Mouse (Mus musculus): ENCODE measurements at regions not wholly inside any gene's neighbourhood (a gene's known extent, or its start where the extent isn't known, plus 50 kb on each side); places are given as distances from the start of the nearest gene placed in this dataset.

DNA sequence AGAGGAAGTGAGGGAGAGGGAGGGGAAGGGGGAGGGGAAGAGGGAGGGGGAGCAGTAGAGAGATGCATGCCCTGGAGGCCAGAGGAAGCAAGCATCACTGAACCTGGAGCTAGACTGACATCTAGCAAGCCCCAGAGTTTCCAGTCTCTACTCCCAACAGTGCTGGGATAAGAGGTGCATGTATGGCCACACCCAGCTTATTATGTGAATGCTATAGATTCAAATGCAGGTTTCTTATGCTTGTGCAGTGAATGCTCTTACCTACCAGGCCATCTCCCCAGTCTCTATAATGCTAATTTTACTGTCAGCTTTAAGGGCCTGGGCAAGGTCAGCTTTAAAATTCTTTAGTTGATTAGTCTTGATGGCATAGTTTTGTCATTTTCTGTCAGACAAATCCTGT lies 271.3 kb upstream of the Thsd7b start:
- H3K4me3 ChIP-seq (ENCODE audit: low read length) = no peak overlapping the region
- no peak overlapping the region for H3K9ac ChIP-seq (ENCODE audit: low read depth, low read length)
- no peaks in the 10 kb centered on the region for H3K36me3 ChIP-seq (ENCODE audit: control insufficient read depth, insufficient read depth, low read length)
- no peaks in the 10 kb centered on the region for H3K27me3 ChIP-seq (ENCODE audit: control insufficient read depth, insufficient read depth, low read length)
- no peaks in the 10 kb centered on the region for H3K4me1 ChIP-seq (ENCODE audit: control insufficient read depth, insufficient read depth, low read length)
- ATAC-seq (ENCODE audit: low FRiP score, low TSS enrichment) = no peak
- no peak overlapping the region for H3K4me2 ChIP-seq (replicated peaks; ENCODE audit: low read depth, low read length)
- H3K9me3 ChIP-seq (ENCODE audit: control insufficient read depth, low read length) = no peaks in the 10 kb centered on the region
- H3K27ac ChIP-seq (ENCODE audit: low read depth, low read length) = no peak overlapping the region

DNA sequence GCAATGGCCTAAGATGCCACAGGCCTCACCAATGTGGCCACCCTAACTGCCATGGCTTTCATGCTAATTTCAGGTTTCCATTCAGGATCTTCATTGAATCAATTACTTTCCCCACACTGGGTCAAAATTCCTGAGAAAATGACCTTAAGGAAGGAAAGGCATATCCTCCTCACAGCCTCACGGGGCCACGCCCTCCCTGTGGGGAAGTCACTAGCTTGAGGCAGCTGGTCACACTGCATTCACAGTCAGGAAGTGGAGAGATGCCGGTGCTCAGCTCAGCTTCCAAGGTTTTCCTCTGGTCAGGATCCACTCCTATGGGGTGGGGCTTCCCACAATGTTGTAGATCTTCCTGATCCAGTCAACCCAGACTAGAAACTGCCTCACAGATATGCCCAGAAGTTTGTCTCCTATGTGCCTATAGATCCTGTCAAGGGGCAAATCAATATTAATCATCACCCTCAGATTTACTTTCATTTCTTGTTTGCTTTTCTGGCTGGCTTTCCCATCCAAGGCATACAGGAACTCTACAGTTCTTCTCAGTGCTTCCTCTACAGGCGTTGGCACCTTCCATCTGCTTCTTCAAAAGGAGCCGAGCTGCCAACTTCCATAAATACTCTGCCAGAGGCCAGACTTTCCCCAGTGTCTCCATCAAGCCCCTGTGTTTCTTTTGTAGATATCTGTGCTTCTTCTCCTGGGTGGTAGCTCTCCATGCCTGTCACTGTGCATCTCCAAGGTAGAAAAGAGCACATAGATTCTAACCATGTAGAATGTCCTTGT lies 273.2 kb upstream of the Thsd7b start:
- 75% methylated on average over 5 of the region's 5 CpGs for WGBS
- H3K4me1 ChIP-seq (ENCODE audit: control insufficient read depth, insufficient read depth, low read length) = no peaks in the 10 kb centered on the region

DNA sequence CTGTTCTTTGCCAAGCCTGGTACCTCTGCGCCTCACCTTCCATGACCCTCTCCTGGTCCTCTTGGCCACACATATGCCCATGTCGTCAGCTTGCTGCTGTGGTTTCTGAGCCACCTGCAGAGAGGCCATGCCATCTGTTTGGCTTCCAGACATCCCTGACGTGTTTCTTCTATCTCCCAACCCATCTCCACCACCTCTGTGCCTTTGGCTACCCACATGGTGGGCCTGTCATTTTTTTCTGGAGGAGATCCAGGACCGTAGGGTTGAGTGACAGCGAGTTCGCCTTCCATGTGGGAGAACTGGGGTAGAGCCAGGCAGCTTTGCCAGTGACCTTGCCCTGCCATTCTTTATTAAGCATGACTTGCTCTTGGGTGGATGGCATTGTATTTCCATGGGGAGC lies 278.4 kb upstream of the Thsd7b start:
- whole genome bisulfite sequencing = 81% methylated on average over 6 of the region's 6 CpGs

More for the DNA sequence above, 273.2 kb upstream of the Thsd7b start:
- H3K4me3 ChIP-seq (ENCODE audit: low read length) = no peak overlapping the region
- no peaks in the 10 kb centered on the region for H3K27me3 ChIP-seq (ENCODE audit: control insufficient read depth, insufficient read depth, low read length)
- no peak overlapping the region for H3K4me2 ChIP-seq (replicated peaks; ENCODE audit: low read depth, low read length)
- H3K9me3 ChIP-seq (ENCODE audit: control insufficient read depth, low read length) = no peaks in the 10 kb centered on the region
- no peak overlapping the region for H3K27ac ChIP-seq (ENCODE audit: low read depth, low read length)
- H3K9ac ChIP-seq (ENCODE audit: low read depth, low read length) = no peak overlapping the region
- H3K36me3 ChIP-seq (ENCODE audit: control insufficient read depth, insufficient read depth, low read length) = no peaks in the 10 kb centered on the region
- ATAC-seq (ENCODE audit: low FRiP score, low TSS enrichment) = no peak

DNA sequence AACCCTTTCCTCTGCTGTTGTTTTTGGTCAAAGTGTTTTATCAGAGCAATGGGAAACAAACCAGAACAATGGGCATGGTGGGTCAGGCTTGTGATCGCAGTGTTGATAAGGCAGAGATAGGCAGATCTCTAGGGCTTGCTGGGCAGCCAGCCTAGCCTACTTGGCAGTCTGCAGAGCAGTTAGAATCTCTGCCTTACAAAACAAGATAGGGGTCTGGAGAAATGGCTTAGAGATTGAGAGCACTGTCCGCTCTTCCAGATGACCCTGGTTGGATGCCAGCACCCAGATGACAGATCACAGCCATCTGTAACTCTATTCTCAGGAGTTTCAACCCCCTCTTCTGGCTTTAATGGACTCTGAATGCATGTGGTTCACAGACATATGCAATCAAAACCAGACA lies 289.7 kb upstream of the Thsd7b start:
- H3K27ac ChIP-seq (ENCODE audit: low read depth, low read length) = no peak overlapping the region
- WGBS = 82% methylated on average over 2 of the region's 2 CpGs
- H3K9ac ChIP-seq (ENCODE audit: low read depth, low read length) = no peak overlapping the region
- ATAC-seq (ENCODE audit: low FRiP score, low TSS enrichment) = no peak
- no peak overlapping the region for H3K4me3 ChIP-seq (ENCODE audit: low read length)
- no peak overlapping the region for H3K4me2 ChIP-seq (replicated peaks; ENCODE audit: low read depth, low read length)
- H3K4me1 ChIP-seq (ENCODE audit: control insufficient read depth, insufficient read depth, low read length) = no peaks in the 10 kb centered on the region
- no peaks in the 10 kb centered on the region for H3K9me3 ChIP-seq (ENCODE audit: control insufficient read depth, low read length)
- no peaks in the 10 kb centered on the region for H3K36me3 ChIP-seq (ENCODE audit: control insufficient read depth, insufficient read depth, low read length)
- no peaks in the 10 kb centered on the region for H3K27me3 ChIP-seq (ENCODE audit: control insufficient read depth, insufficient read depth, low read length)

More for the DNA sequence above, 278.4 kb upstream of the Thsd7b start:
- no peak overlapping the region for H3K4me2 ChIP-seq (replicated peaks; ENCODE audit: low read depth, low read length)
- H3K9me3 ChIP-seq (ENCODE audit: control insufficient read depth, low read length) = no peaks in the 10 kb centered on the region
- no peak overlapping the region for H3K27ac ChIP-seq (ENCODE audit: low read depth, low read length)
- no peaks in the 10 kb centered on the region for H3K36me3 ChIP-seq (ENCODE audit: control insufficient read depth, insufficient read depth, low read length)
- no peaks in the 10 kb centered on the region for H3K27me3 ChIP-seq (ENCODE audit: control insufficient read depth, insufficient read depth, low read length)
- H3K4me3 ChIP-seq (ENCODE audit: low read length) = no peak overlapping the region
- no peak overlapping the region for H3K9ac ChIP-seq (ENCODE audit: low read depth, low read length)
- no peaks in the 10 kb centered on the region for H3K4me1 ChIP-seq (ENCODE audit: control insufficient read depth, insufficient read depth, low read length)
- no peak for ATAC-seq (ENCODE audit: low FRiP score, low TSS enrichment)

DNA sequence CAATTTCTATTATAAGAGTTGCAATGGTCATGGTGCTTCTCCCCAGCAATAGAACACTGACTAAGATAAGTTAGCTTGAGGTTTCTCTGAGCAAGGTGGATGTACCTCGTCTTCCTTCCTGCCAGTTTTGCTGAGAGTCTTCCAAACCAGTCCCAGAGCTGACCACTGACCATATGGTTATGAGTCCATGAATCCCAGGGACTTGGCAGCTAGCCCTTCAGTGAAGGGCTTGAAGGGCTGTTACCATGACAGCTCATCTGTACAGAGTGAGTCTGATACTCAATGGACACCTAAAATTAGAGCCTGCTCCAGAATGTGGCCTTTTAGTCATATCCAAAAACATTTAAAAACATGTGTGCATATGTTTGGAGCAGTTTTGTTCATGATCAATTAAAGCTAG lies 297.5 kb upstream of the Thsd7b start:
- 80% methylated on average over 1 of the region's 1 CpGs for WGBS
- H3K4me3 ChIP-seq (ENCODE audit: low read length) = no peak overlapping the region
- no peak for ATAC-seq (ENCODE audit: low FRiP score, low TSS enrichment)

DNA sequence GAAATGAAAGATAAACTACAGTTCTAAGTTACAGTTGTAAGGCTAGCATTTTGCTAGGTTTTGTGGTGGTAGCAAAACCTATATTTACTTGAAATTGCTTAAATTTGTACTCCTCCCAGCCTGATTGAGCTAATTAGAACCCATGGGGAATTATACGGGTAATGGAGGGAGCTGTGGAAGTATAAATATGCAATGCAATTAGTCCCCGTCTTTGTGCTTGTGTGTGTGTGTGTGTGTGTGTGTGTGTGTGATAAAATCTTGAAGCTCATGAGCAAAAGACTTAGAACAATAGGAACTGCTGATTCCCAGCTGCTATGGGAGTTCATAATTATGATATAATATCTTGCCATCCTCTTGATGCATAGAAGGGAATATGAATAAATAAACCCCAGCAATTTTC lies 321.7 kb upstream of the Thsd7b start:
- H3K4me3 ChIP-seq (ENCODE audit: low read length) = no peak overlapping the region
- 63% methylated on average over 2 of the region's 2 CpGs for WGBS
- no peak overlapping the region for H3K27ac ChIP-seq (ENCODE audit: low read depth, low read length)
- H3K36me3 ChIP-seq (ENCODE audit: control insufficient read depth, insufficient read depth, low read length) = no peaks in the 10 kb centered on the region
- H3K4me1 ChIP-seq (ENCODE audit: control insufficient read depth, insufficient read depth, low read length) = no peaks in the 10 kb centered on the region
- no peaks in the 10 kb centered on the region for H3K9me3 ChIP-seq (ENCODE audit: control insufficient read depth, low read length)
- no peak overlapping the region for H3K9ac ChIP-seq (ENCODE audit: low read depth, low read length)
- H3K4me2 ChIP-seq (replicated peaks; ENCODE audit: low read depth, low read length) = no peak overlapping the region
- ATAC-seq (ENCODE audit: low FRiP score, low TSS enrichment) = no peak
- H3K27me3 ChIP-seq (ENCODE audit: control insufficient read depth, insufficient read depth, low read length) = no peaks in the 10 kb centered on the region

More for the DNA sequence above, 297.5 kb upstream of the Thsd7b start:
- no peaks in the 10 kb centered on the region for H3K4me1 ChIP-seq (ENCODE audit: control insufficient read depth, insufficient read depth, low read length)
- no peaks in the 10 kb centered on the region for H3K27me3 ChIP-seq (ENCODE audit: control insufficient read depth, insufficient read depth, low read length)
- H3K9me3 ChIP-seq (ENCODE audit: control insufficient read depth, low read length) = no peaks in the 10 kb centered on the region
- H3K4me2 ChIP-seq (replicated peaks; ENCODE audit: low read depth, low read length) = no peak overlapping the region
- no peak overlapping the region for H3K27ac ChIP-seq (ENCODE audit: low read depth, low read length)
- H3K36me3 ChIP-seq (ENCODE audit: control insufficient read depth, insufficient read depth, low read length) = no peaks in the 10 kb centered on the region
- no peak overlapping the region for H3K9ac ChIP-seq (ENCODE audit: low read depth, low read length)

DNA sequence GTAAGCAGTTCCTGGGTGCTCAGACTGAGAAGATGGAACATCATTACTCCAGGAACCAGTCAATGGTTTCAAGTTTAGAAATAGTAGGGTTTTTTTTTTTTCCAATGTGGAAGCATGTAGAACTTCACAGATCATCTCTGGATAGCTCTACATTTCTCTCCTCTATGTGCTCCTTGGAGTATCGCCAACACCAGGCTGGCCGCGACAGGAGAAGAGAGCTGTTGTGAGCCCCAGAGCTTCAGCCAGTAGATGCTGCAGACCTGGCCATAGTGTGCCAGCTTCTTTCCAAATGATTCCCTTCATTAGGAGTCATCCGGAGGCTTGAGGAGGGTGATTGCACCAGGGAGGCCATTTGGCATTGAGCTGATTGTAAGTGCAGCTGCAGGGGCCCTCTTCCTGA lies 322.6 kb upstream of the Thsd7b start:
- no peak overlapping the region for H3K9ac ChIP-seq (ENCODE audit: low read depth, low read length)
- 76% methylated on average over 4 of the region's 4 CpGs for WGBS
- ATAC-seq (ENCODE audit: low FRiP score, low TSS enrichment) = no peak

DNA sequence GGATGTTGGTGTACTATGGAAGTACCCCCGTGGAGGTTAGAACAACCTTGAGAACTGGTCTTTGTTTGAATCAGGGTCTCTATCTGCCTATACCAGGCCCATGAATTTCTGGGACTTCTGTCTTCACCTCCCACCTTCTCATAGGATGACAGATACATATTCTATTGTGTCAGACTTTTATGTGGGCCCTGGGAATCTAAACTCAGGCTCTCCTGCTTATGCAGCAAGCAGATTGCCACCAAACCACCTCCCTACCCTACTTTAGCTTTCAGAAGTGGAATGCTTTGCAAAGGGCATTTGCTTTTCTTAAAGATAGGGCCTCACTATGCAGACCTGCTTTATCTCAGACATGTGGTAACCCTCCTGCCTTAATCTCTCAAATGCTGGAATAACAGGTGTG lies 322.7 kb upstream of the Cxcr4 start:
- Histone ChIP-seq H3K27me3 (ENCODE audit: control insufficient read depth, insufficient read depth, low read length) (no peaks in the 10 kb centered on the region), H3K4me2 (replicated peaks; ENCODE audit: low read depth, low read length) (no peak overlapping the region), H3K36me3 (ENCODE audit: control insufficient read depth, insufficient read depth, low read length) (no peaks in the 10 kb centered on the region), H3K9me3 (ENCODE audit: control insufficient read depth, low read length) (no peaks in the 10 kb centered on the region), H3K4me3 (ENCODE audit: low read length) (no peak overlapping the region), H3K9ac (ENCODE audit: low read depth, low read length) (no peak overlapping the region), H3K4me1 (ENCODE audit: control insufficient read depth, insufficient read depth, low read length) (no peaks in the 10 kb centered on the region), H3K27ac (ENCODE audit: low read depth, low read length) (no peak overlapping the region)
- no peak for ATAC-seq (ENCODE audit: low FRiP score, low TSS enrichment)
- 71% methylated on average over 1 of the region's 1 CpGs for WGBS

More for the DNA sequence above, 322.6 kb upstream of the Thsd7b start:
- Histone ChIP-seq H3K4me3 (ENCODE audit: low read length) (no peak overlapping the region), H3K9me3 (ENCODE audit: control insufficient read depth, low read length) (no peaks in the 10 kb centered on the region), H3K27ac (ENCODE audit: low read depth, low read length) (no peak overlapping the region), H3K27me3 (ENCODE audit: control insufficient read depth, insufficient read depth, low read length) (no peaks in the 10 kb centered on the region), H3K4me2 (replicated peaks; ENCODE audit: low read depth, low read length) (no peak overlapping the region), H3K4me1 (ENCODE audit: control insufficient read depth, insufficient read depth, low read length) (no peaks in the 10 kb centered on the region), H3K36me3 (ENCODE audit: control insufficient read depth, insufficient read depth, low read length) (no peaks in the 10 kb centered on the region)

DNA sequence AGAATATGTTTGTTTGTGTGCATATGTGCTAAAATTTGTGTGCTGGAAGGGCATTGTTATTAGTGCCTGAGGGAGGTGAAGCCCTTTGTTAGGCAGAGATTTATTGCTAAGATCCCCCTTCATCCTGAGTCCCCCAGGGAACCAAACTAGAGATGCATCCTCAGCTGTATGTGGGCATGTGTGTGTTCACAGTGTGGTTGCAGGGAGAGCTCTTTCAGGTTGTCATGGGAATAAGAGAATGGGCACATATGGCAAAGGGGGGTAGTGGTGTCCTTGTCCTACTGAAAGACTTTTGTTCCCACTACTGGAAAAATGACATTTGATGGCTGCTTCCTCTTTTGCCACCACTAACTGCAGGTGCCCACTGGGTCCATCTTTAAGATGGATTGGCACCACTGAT lies 320.4 kb upstream of the Cxcr4 start:
- no peak overlapping the region for H3K4me3 ChIP-seq (ENCODE audit: low read length)
- no peaks in the 10 kb centered on the region for H3K27me3 ChIP-seq (ENCODE audit: control insufficient read depth, insufficient read depth, low read length)
- H3K4me1 ChIP-seq (ENCODE audit: control insufficient read depth, insufficient read depth, low read length) = no peaks in the 10 kb centered on the region
- no peak overlapping the region for H3K27ac ChIP-seq (ENCODE audit: low read depth, low read length)
- H3K4me2 ChIP-seq (replicated peaks; ENCODE audit: low read depth, low read length) = no peak overlapping the region
- ATAC-seq (ENCODE audit: low FRiP score, low TSS enrichment) = no peak
- no peak overlapping the region for H3K9ac ChIP-seq (ENCODE audit: low read depth, low read length)
- H3K9me3 ChIP-seq (ENCODE audit: control insufficient read depth, low read length) = no peaks in the 10 kb centered on the region
- H3K36me3 ChIP-seq (ENCODE audit: control insufficient read depth, insufficient read depth, low read length) = no peaks in the 10 kb centered on the region

Data from kidney, embryonic 14.5 days (tissue).